Mouse (Mus musculus) cerebellum, adult 2 months (tissue): ENCODE results near the gene Rnf31. TPM values are rescaled to one million over a fixed set of nuclear protein-coding genes. Genes with fewer than 3 reads are reported as not detected.
A peak's percentile ranks its signal among the peaks of the same experiment; 100 is the strongest.

Experiments used
- DNase-seq, 2 experiments: peaks; one replicate each; pipeline ENCODE4 v3.0.0; 2021
- H3K27ac ChIP-seq: fragments of 200-500 bp; 2 replicates; pipeline ENCODE4 v1.5.1; 2012; ENCODE audit warnings: low read length, control low read depth, inconsistent platforms; ENCODE audit not compliant: insufficient read depth
- H3K27me3 ChIP-seq: fragments of 200-500 bp; 2 replicates; pipeline ENCODE4 v1.6.1; 2012; ENCODE audit warnings: inconsistent platforms, mild to moderate bottlenecking, low read length, moderate library complexity; ENCODE audit not compliant: control insufficient read depth, insufficient read depth
- H3K4me1 ChIP-seq: fragments of 200-500 bp; 2 replicates; pipeline ENCODE4 v1.6.1; 2011; ENCODE audit warnings: low read length; ENCODE audit not compliant: control insufficient read depth, insufficient read depth
- H3K4me3 ChIP-seq: fragments of 200-500 bp; replicated peaks from 2 replicates; pipeline ENCODE3; 2011; ENCODE audit warnings: mild to moderate bottlenecking, low read depth, low read length, control low read depth; ENCODE audit not compliant: insufficient read depth
- CTCF ChIP-seq: fragments of 200-500 bp; IDR thresholded peaks from 2 replicates; pipeline ENCODE4 v1.5.1; 2011; ENCODE audit warnings: low read depth, mild to moderate bottlenecking, control low read depth, low read length, moderate library complexity, borderline replicate concordance; ENCODE audit not compliant: insufficient read depth
- POLR2A ChIP-seq: fragments of 200-500 bp; IDR thresholded peaks from 2 replicates; pipeline ENCODE4 v1.6.1; 2011; ENCODE audit warnings: low read length, control low read depth, borderline replicate concordance; ENCODE audit not compliant: insufficient read depth
- WGBS: fragments of 180-500 bp; shearing (Covaris S2); methylation state at CpG from one replicate; pipeline ENCODE4 v1.1.7; 2018; 5-methylcytosine and 5-hydroxymethylcytosine counted together
- polyA plus RNA-seq: library from polyadenylated mRNA; depleted of rRNA; stranded (reverse); fragments of >200 nt; gene quantifications from 2 replicates; pipeline ENCODE4 v1.2.3, GENCODE M21; 2012

The Rnf31 gene
- polyA plus RNA-seq, 1 experiment: 31.1 TPM

DNA sequence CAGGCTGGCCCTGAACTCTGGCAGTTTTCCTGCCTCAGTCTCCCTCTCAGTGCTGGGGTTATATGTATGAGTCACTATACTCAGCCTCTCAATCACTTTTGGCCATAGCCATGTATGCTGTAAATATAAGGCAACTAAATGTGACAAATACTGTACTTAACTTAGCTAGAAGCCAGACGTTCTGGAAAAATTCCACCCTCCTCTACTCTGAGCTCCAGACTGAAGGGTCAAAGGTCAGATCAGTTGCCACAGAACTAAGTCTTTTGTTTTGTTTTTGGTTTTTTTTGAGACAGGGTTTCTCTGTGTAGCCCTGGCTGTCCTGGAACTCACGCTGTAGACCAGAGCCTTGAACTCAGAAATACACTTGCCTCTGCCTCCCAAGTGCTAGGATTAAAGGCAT lies 24.4 kb downstream of the Rnf31 start:
- Histone ChIP-seq H3K27me3 (no peaks in the 10 kb centered on the region), H3K4me1 (peaks cover 4% of the 10 kb centered on the region; the same call in 1 of the 2 replicates), H3K27ac (no peak overlapping the region), H3K4me3 (no peak overlapping the region)
- WGBS: 72% methylated on average over 2 of the region's 2 CpGs
- TF ChIP-seq CTCF: no peak
- TF ChIP-seq POLR2A: no peak
- no peak for DNase-seq

- 90% methylated on average over 2 of the region's 2 CpGs for WGBS
- DNase-seq: no peak
- Histone ChIP-seq H3K4me3 (no peak overlapping the region), H3K27me3 (no peaks in the 10 kb centered on the region), H3K4me1 (peaks cover 4% of the 10 kb centered on the region; the same call in 1 of the 2 replicates), H3K27ac (no peak overlapping the region)
- TF ChIP-seq POLR2A: no peak
- no peak for TF ChIP-seq CTCF
These were observed 25.3 kb downstream of the Rnf31 start for GRCm38 (mm10) chr14:55616844-55617243.

GRCm38 (mm10) chr14:55617822-55618221 lies 26.3 kb downstream of the Rnf31 start, which contains the start of gene Rec8:
Gene Rec8 (plus strand): TSS chr14:55618037.
- Histone ChIP-seq H3K4me1 (peaks cover 4% of the 10 kb centered on the region; the same call in 1 of the 2 replicates), H3K27me3 (no peaks in the 10 kb centered on the region), H3K4me3 (peak within 1 kb of the TSS; percentile 58), H3K27ac (peak within 1 kb of the TSS; percentile 61)
- whole genome bisulfite sequencing: 25% methylated on average over 21 of the region's 21 CpGs
- TF ChIP-seq POLR2A (peak; percentile 41; the same call in 1 of the 2 replicates), CTCF (peak; percentile 23; the same call in 1 of the 2 replicates)
- DNase-seq: peak; percentile 68 to 86

- H3K27ac ChIP-seq: peak overlapping the region; percentile 53
These were observed 27.1 kb downstream of the Rnf31 start for GRCm38 (mm10) chr14:55618486-55619195.

DNA sequence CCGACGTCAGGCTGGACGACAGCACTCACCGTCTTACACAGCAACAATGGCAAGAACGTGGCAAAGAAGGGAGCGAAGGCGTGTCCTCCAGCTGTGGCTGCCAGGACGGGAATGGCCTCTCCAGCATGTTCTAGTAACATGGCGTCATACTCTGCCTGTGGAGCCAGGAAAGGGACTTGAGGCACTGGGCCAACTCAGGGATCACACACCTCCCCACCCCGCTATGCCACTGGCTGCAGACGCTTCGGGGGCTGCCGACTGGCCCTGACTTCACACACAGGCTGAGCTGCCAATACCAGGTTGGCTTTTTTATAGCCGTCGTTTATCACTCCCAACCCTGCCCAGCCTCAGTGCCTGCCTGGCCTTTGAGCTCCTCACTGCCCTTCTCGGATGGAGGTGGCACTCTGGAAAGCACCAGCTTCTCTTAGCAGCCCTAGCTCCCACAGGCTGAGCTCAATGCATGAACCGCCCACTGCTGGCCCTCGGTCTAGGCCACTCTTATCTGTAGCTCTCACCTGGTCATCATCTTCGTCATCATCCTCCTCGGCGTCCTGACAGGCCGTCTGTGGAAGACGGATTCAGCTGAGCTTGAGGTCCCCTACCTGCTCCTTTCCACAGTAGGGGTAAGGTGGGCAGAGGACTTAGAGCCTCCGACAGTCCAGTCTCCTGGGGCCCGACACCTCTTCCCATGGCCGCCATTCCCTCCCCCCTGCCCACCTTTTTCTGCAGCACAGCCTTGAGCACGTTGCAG lies 36.7 kb downstream of the Rnf31 start:
- Histone ChIP-seq H3K27ac (no peak overlapping the region), H3K4me1 (no peaks in the 10 kb centered on the region), H3K27me3 (no peaks in the 10 kb centered on the region), H3K4me3 (no peak overlapping the region)
- no peak for TF ChIP-seq POLR2A
- TF ChIP-seq CTCF: no peak
- DNase-seq: no peak
- WGBS: 86% methylated on average over 27 of the region's 27 CpGs

More at GRCm38 (mm10) chr14:55618486-55619195, 27.1 kb downstream of the Rnf31 start:
- peak; percentile 44 to 53 for DNase-seq
- Histone ChIP-seq H3K4me3 (peak overlapping the region; percentile 58), H3K27me3 (no peaks in the 10 kb centered on the region), H3K4me1 (peaks cover 4% of the 10 kb centered on the region; the same call in 1 of the 2 replicates)
- TF ChIP-seq POLR2A (no peak), CTCF (no peak)
- WGBS: 24% methylated on average over 22 of the region's 22 CpGs

DNA sequence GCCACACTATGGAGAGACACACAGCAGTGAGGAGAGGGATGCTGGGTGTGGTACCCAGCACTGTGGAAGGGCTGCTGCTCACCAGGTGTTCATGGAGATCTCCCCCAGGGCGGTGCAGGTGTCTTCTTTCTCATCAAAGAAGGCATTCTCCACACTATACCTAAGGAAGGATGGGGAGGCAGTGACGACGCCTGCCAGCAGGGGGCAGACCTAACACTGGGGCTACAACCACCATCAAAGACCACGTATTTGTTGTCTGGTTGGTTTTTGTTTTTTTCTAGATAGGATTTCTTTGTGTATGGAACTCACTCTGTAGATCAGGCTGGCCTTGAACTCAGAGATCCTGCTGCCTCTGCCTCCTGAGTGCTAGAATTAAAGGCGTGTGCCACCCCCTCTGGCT lies 37.8 kb downstream of the Rnf31 start:
- Histone ChIP-seq H3K4me3 (no peak overlapping the region), H3K27me3 (no peaks in the 10 kb centered on the region), H3K27ac (no peak overlapping the region), H3K4me1 (peaks cover 5% of the 10 kb centered on the region)
- DNase-seq: no peak
- WGBS: 46% methylated on average over 5 of the region's 5 CpGs
- TF ChIP-seq CTCF (peak; percentile 64; the same call in 1 of the 2 replicates), POLR2A (no peak)

GRCm38 (mm10) chr14:55634874-55635522 lies 43.5 kb downstream of the Rnf31 start:
- under 1% methylated on average over 23 of the region's 23 CpGs for WGBS
- Histone ChIP-seq H3K27me3 (no peaks in the 10 kb centered on the region), H3K4me3 (peak overlapping the region; percentile 66), H3K27ac (peak overlapping the region; percentile 44), H3K4me1 (peaks cover 7% of the 10 kb centered on the region)
- TF ChIP-seq POLR2A (no peak), CTCF (no peak)
- peak; percentile 68 to 70 for DNase-seq
